Mouse (Mus musculus) heart, embryonic 15.5 days (tissue): Measurements from ENCODE around the gene Ttc23. TPM values are rescaled to one million over a fixed set of nuclear protein-coding genes. Genes with fewer than 3 reads are reported as not detected.

Experiments used
- ATAC-seq: fragments of 200-750 bp; cut with Nextera tagmentation; replicated peaks from 2 replicates; pipeline ENCODE4 v1.8.0; 2017; ENCODE audit warnings: low read depth, moderate TSS enrichment; ENCODE audit not compliant: insufficient number of reproducible peaks, insufficient read depth, low FRiP score
- H3K27ac ChIP-seq: fragments of 300-500 bp; sonication (generic); 2 replicates; pipeline ENCODE4 v1.5.1; 2015; ENCODE audit warnings: mild to moderate bottlenecking, inconsistent platforms
- H3K27me3 ChIP-seq: fragments of 300-500 bp; sonication (generic); 2 replicates; pipeline ENCODE4 v1.6.1; 2015; ENCODE audit warnings: inconsistent platforms
- H3K36me3 ChIP-seq: fragments of 300-500 bp; sonication (generic); 2 replicates; pipeline ENCODE4 v1.6.1; 2015; ENCODE audit warnings: mild to moderate bottlenecking, inconsistent platforms
- H3K4me1 ChIP-seq: fragments of 300-500 bp; sonication (generic); replicated peaks from 2 replicates; pipeline ENCODE4 v1.6.1; 2015; ENCODE audit warnings: inconsistent platforms
- H3K4me2 ChIP-seq: fragments of 300-500 bp; sonication (generic); 2 replicates; pipeline ENCODE4 v1.6.1; 2015; ENCODE audit warnings: inconsistent platforms, mild to moderate bottlenecking, moderate library complexity
- H3K4me3 ChIP-seq: fragments of 300-500 bp; sonication (generic); 2 replicates; pipeline ENCODE4 v1.5.1; 2015; ENCODE audit warnings: mild to moderate bottlenecking, inconsistent platforms
- H3K9ac ChIP-seq: fragments of 300-500 bp; sonication (generic); 2 replicates; pipeline ENCODE4 v1.6.1; 2015; ENCODE audit warnings: mild to moderate bottlenecking, inconsistent platforms
- H3K9me3 ChIP-seq: fragments of 300-500 bp; sonication (generic); replicated peaks from 2 replicates; pipeline ENCODE4 v1.6.1; 2016; ENCODE audit warnings: inconsistent platforms
- WGBS: fragments of 180-500 bp; shearing (Covaris S2); methylation state at CpG from one replicate; pipeline ENCODE4 v1.1.7; 2015; ENCODE audit warnings: mixed read lengths; 5-methylcytosine and 5-hydroxymethylcytosine counted together
- polyA plus RNA-seq: library from polyadenylated mRNA; unstranded; fragments of >200 nt; fragmentation: Nextera tagmentation; extraction: Ambion mirVana; gene quantifications from 2 replicates; pipeline ENCODE4 v1.2.1, GENCODE M21; 2015

Ttc23 gene
- polyA plus RNA-seq, 1 experiment from 2014 or later, result 15.7 TPM

DNA sequence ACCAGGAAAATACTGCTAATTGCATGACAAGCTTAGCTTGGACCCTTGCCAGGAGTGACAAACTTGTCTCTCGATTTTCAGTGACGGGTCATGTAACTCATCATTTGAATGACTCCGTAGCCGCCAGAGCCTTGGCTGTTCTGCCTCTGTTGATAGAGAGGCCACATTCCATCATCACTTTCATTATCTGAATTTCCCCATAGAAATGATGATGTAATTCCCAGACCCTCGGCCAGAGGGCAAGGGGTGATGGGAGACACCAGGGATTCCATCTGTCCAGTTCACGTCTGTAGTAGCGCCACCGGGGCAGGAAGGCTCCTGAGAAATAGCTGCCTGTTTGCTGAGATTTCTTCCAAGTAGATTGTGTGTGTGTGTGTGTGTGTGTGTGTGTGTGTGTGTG, 71.6 kb downstream of the Ttc23 start:
- Histone ChIP-seq H3K9ac (no peak overlapping the region), H3K27me3 (no peaks in the 10 kb centered on the region), H3K4me3 (no peak overlapping the region), H3K9me3 (no peaks in the 10 kb centered on the region), H3K4me1 (peaks cover 53% of the 10 kb centered on the region), H3K27ac (peak overlapping the region; percentile 44), H3K36me3 (0 out of 2 replicates have a peak, but pooled peaks cover 4% of the 10 kb centered on the region), H3K4me2 (0 out of 2 replicates have a peak overlapping the region, but pooled peaks have one; percentile 16)
- WGBS, result 9% methylated on average over 8 of the region's 8 CpGs
- 0 out of 2 replicates have a peak, but pooled peaks have one; percentile 15 for ATAC-seq

DNA sequence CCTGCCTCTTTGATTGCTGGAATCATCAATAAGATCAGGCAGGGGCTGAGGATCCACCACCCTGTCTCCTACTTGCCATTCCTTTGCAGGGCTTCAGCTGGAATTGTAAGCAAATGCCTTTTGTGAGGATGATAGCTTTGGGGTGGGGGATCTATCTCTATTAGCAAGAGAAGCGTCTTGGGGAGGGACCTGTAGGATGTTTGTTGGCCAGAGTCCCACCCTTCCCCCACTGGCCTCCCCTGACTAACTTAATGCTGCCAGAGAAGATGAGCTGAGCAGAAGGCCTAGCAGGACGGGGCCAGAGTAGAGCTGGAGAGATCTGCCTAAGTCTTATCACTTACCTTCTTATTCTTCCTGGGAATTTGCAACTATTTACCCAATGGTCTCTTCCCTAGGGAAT, 75.0 kb downstream of the Ttc23 start:
- 46% methylated on average over 2 of the region's 2 CpGs for WGBS
- Histone ChIP-seq H3K9ac (no peak overlapping the region), H3K27ac (no peak overlapping the region), H3K4me1 (peaks cover 27% of the 10 kb centered on the region), H3K36me3 (0 out of 2 replicates have a peak, but pooled peaks cover 9% of the 10 kb centered on the region), H3K4me2 (no peak overlapping the region), H3K4me3 (no peak overlapping the region), H3K9me3 (no peaks in the 10 kb centered on the region), H3K27me3 (no peaks in the 10 kb centered on the region)
- ATAC-seq, result no peak

DNA sequence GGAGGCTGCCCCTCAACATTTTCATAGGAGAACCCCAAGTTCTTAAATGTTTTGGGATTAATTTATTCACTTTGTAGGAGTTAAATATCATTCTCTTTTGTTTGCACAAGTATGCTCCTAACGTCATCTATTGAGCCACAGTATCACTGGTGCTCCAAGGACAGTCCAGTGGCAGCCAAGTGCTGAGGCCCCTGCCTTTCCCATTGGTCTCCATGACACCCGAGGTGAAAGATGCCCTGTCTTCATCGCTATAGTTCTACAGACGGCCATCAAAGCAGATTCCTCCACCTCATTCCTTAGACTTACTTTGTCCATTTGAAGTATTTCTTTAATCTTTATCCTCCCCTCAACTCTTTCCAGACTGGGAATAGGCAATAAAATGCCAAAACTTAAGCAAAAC, 77.3 kb downstream of the Ttc23 start:
- 75% methylated on average over 4 of the region's 4 CpGs for WGBS
- no peak for ATAC-seq
- peaks cover 20% of the 10 kb centered on the region for H3K36me3 ChIP-seq

DNA sequence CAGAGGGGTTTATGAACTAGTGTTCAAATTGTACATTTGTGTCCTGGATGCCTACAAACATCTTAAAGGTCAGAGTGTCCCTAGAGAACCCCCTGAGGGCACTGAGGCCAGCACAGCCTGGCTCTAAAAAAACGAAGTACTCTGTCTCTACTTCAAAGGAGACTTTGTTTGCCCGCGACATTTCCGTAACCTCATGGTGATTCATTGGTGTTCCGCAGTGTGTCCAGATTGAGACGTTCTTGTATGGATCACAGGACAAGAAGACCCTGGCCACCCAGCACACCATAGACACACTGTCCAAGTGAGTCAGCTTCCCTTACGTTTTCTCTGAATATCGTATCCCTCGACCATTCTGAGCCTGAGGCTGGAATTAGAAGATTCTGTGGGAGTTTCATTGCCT, 77.8 kb downstream of the Ttc23 start:
- no peak overlapping the region for H3K4me3 ChIP-seq
- H3K27ac ChIP-seq, result no peak overlapping the region
- 83% methylated on average over 9 of the region's 9 CpGs for WGBS
- H3K36me3 ChIP-seq, result peaks cover 20% of the 10 kb centered on the region
- no peaks in the 10 kb centered on the region for H3K27me3 ChIP-seq
- ATAC-seq, result no peak
- no peak overlapping the region for H3K9ac ChIP-seq
- peaks cover 3% of the 10 kb centered on the region; the same call in 1 of the 2 replicates for H3K4me1 ChIP-seq
- H3K9me3 ChIP-seq, result no peaks in the 10 kb centered on the region
- H3K4me2 ChIP-seq, result no peak overlapping the region

More for the DNA sequence above, 77.3 kb downstream of the Ttc23 start:
- Histone ChIP-seq H3K27me3 (no peaks in the 10 kb centered on the region), H3K27ac (no peak overlapping the region), H3K9ac (no peak overlapping the region), H3K9me3 (no peaks in the 10 kb centered on the region), H3K4me2 (no peak overlapping the region), H3K4me3 (no peak overlapping the region), H3K4me1 (peaks cover 8% of the 10 kb centered on the region)

DNA sequence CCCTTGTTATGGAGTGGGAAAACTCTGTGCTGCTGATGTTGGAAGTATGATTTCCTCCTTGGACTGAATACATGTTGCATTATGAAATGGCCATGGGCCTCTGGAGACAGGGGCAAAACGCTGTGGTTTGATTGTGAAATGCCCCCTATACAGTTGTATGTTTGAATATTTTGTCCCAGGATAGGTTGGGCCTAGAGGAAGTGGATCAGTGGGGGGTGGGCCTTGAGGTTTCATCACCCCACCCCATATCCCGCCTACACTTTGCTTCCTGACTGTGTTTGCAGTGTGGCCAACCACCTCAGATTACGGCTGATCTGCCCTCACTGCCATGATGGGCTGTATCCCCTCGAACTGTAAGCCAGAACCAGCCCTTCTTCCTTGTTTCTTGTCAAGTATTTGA, 81.0 kb downstream of the Ttc23 start:
- H3K4me1 ChIP-seq, result peaks cover 16% of the 10 kb centered on the region
- no peak overlapping the region for H3K4me2 ChIP-seq
- no peaks in the 10 kb centered on the region for H3K27me3 ChIP-seq
- no peak overlapping the region for H3K27ac ChIP-seq
- 93% methylated on average over 4 of the region's 4 CpGs for WGBS
- peaks cover 20% of the 10 kb centered on the region for H3K36me3 ChIP-seq
- no peak overlapping the region for H3K9ac ChIP-seq
- no peaks in the 10 kb centered on the region for H3K9me3 ChIP-seq
- no peak for ATAC-seq
- no peak overlapping the region for H3K4me3 ChIP-seq

DNA sequence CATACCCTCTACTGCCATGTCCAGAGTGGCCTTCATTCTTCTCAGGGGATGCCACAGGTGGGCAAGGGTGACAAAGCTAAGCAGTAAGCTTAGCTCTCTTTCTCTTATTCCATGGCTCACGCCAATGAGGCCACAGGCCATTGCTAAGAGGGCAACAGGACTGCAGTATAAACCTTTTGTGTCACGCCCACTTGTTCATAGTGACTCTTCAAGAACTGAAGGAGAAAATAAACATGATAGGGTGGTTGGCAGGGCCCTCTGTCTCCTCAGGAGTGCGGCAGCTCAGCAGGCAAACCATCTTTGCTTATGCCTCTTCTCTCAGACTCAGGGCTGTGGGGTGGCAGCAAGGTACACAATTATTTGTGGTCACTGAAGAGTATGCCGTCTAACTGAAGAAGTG, 81.6 kb downstream of the Ttc23 start:
- 86% methylated on average over 4 of the region's 4 CpGs for WGBS
- ATAC-seq, result no peak
- no peak overlapping the region for H3K9ac ChIP-seq

DNA sequence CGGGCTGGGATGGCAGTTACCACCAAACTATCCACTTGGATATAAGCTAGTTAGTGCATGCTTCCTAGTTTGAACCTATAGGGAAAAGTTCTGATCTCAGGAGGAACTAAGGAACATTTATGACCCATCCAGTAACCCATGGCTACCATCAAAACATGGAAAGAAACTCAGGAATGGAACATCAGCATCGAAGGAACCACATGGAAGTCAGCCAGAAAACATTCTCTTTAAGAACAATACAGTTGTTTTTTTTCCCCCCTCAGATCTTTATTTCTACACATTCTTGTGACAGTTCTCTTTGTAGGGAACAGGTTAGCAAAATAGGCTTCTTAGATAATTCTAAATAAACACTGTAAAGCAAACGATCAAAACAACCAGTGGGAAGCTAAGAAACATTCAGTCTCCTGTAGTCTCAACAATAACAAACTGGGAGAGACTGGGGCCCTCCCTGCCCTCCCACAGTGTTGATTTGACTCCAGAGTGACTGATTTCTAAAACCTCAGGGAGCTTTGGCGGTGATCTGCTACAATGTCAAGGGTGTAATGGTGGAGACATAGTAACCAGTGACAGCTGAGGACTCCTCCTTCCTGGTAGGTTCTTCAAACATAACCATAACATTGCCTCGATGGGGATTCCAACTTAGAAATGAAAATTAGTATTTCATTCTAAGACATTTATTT, 83.4 kb downstream of the Ttc23 start:
- no peak overlapping the region for H3K4me3 ChIP-seq
- no peaks in the 10 kb centered on the region for H3K27me3 ChIP-seq
- no peaks in the 10 kb centered on the region for H3K9me3 ChIP-seq
- 47% methylated on average over 5 of the region's 5 CpGs for WGBS
- H3K27ac ChIP-seq, result no peak overlapping the region
- ATAC-seq, result no peak
- H3K4me1 ChIP-seq, result peaks cover 18% of the 10 kb centered on the region
- H3K9ac ChIP-seq, result no peak overlapping the region
- H3K4me2 ChIP-seq, result no peak overlapping the region
- peaks cover 12% of the 10 kb centered on the region for H3K36me3 ChIP-seq

More for the DNA sequence above, 81.6 kb downstream of the Ttc23 start:
- Histone ChIP-seq H3K4me2 (no peak overlapping the region), H3K36me3 (peaks cover 20% of the 10 kb centered on the region), H3K27ac (no peak overlapping the region), H3K4me1 (peaks cover 18% of the 10 kb centered on the region), H3K27me3 (no peaks in the 10 kb centered on the region), H3K4me3 (no peak overlapping the region), H3K9me3 (no peaks in the 10 kb centered on the region)

DNA sequence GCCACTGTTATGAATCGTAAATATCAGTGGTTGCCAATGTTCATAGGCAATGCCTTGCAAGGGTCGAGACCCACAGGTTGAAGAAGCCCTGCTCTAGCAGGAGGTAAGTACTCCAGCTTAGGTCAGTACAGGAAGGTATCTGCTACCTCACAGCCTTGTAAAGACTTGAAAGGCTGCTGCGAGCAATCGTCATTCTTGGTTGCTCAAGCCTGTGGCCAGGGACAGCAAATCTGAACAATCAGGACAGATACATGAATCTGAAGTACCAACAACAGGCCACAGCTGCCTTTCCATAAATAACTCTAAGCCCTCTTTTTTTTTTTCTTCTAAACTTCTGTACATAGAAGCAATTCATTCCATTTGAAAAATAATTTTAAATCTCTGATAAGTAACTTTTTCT, 85.1 kb downstream of the Ttc23 start:
- WGBS, result 56% methylated on average over 4 of the region's 4 CpGs
- H3K27me3 ChIP-seq, result no peaks in the 10 kb centered on the region
- peaks cover 18% of the 10 kb centered on the region for H3K4me1 ChIP-seq
- H3K4me2 ChIP-seq, result no peak overlapping the region
- peak overlapping the region; percentile 31; the same call in 1 of the 2 replicates for H3K27ac ChIP-seq
- H3K36me3 ChIP-seq, result peaks cover 12% of the 10 kb centered on the region
- no peak overlapping the region for H3K4me3 ChIP-seq
- no peaks in the 10 kb centered on the region for H3K9me3 ChIP-seq
- no peak for ATAC-seq
- H3K9ac ChIP-seq, result no peak overlapping the region

DNA sequence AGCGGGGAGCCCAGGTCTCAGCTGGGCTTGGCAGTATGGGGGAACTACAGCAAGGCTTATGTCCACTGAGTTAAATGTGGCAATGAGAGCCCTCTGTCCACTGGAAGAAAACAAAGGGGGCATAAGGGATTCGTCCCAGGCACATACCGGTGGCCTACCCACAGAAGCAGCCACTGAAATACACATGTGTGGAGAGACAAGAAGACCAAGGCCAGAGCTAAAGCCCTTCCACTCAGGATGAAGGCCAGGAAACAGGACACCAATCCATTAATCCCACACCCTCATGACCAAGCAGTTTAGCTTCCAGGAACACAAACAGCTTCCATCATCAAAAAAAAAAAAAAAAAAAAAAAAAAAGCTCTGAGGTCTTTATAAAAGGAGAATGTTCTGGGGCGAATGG, 93.2 kb downstream of the Ttc23 start:
- 71% methylated on average over 4 of the region's 4 CpGs for WGBS
- Histone ChIP-seq H3K4me2 (no peak overlapping the region), H3K4me3 (no peak overlapping the region), H3K36me3 (no peaks in the 10 kb centered on the region; the same call in 1 of the 2 replicates), H3K27me3 (no peaks in the 10 kb centered on the region), H3K4me1 (peaks cover 26% of the 10 kb centered on the region), H3K27ac (no peak overlapping the region), H3K9ac (no peak overlapping the region), H3K9me3 (no peaks in the 10 kb centered on the region)
- no peak for ATAC-seq

DNA sequence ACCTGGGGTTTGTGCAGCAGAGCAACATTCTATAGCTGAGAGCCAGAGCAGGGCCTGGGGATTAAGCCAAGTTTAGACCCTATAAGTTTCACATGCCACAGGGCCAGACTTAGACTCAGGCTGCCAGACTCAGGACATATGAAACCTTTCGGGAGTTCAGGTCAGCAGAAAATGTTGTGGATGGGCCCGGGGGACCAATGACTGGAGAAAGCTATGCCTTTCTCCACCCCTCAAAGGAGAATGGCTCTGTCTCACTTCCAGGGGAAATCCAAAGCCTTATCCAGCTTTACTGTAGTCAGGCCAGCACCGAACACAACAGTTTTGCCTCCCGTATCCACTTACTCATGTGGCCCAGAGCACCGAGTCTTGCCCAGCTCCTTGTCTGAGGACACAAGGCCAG, 93.6 kb downstream of the Ttc23 start:
- no peaks in the 10 kb centered on the region for H3K9me3 ChIP-seq

DNA sequence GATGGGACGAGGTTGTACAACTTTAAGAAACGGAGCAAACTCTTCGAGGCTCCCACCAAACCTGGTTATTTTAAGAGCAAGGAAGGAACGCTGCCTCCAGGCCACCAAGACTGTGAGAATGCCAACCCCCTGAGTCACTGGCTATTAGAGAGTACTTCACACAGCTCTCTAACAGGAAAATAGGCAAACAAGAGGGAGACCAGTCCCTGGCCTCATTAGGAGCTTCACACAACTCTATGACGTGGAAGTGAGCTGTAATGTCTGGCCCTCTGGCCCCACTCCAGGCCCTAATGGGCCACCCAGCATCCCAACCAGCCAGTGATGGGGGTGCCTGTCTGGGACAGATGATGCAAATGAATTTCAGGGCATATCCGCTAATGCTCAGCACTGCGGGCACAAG, 94.5 kb downstream of the Ttc23 start:
- WGBS, result 48% methylated on average over 7 of the region's 7 CpGs
- Histone ChIP-seq H3K4me1 (peaks cover 26% of the 10 kb centered on the region), H3K27me3 (no peaks in the 10 kb centered on the region), H3K9me3 (no peaks in the 10 kb centered on the region), H3K36me3 (no peaks in the 10 kb centered on the region), H3K4me2 (peak overlapping the region; percentile 6; the same call in 1 of the 2 replicates), H3K9ac (no peak overlapping the region), H3K27ac (peak overlapping the region; percentile 75), H3K4me3 (no peak overlapping the region)
- peak; percentile 68; the same call in 1 of the 2 replicates for ATAC-seq

More for the DNA sequence above, 93.6 kb downstream of the Ttc23 start:
- Histone ChIP-seq H3K27me3 (no peaks in the 10 kb centered on the region), H3K36me3 (no peaks in the 10 kb centered on the region), H3K4me3 (no peak overlapping the region), H3K27ac (peak overlapping the region; percentile 75), H3K9ac (no peak overlapping the region), H3K4me2 (no peak overlapping the region), H3K4me1 (peaks cover 26% of the 10 kb centered on the region)
- 57% methylated on average over 5 of the region's 5 CpGs for WGBS
- ATAC-seq, result 0 out of 2 replicates have a peak, but pooled peaks have one; percentile 5
